Mouse (Mus musculus): ENCODE results near the gene Ptrh2.

DNA sequence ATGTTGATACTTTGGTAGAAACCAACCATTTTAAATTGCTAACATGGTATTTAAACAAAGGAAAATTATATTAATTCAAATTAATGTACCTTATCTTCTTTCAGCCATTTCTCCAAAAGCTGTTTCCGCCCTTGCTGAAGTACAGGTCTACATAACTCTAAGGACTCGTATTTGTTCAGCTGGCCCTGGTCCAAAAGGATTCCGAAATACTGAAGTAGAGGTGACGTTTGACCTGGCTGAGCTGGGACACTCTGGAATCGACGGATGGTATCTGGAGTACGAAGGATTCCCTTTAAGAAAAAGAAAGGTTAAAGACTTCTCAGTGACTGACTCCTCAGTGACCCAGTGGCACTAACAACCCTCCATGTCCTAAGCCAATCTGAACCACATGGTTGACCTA is 41.2 kb downstream of the Ptrh2 start:
- no peak for TF ChIP-seq GATA1 (IDR thresholded peaks at IDR 0.05; ENCODE audit: low read length)
- TF ChIP-seq TAL1 (IDR thresholded peaks at IDR 0.05; ENCODE audit: low read length), result no peak

All from erythroblast, embryonic 14.5 days (primary cell).